Mouse (Mus musculus) kidney, postnatal 36 days (tissue): Measurements from ENCODE around the gene Olfr139.
A peak's percentile ranks its signal among the peaks of the same experiment; 100 is the strongest.

Experiments used
- DNase-seq, 2 experiments: peaks; one replicate each; pipeline ENCODE4 v3.0.0; 2021 to 2022; ENCODE audit warnings: mixed read lengths in 2 of 2

The Olfr139 gene

GRCm38 (mm10) chr11:74056451-74056850, at the start of gene Olfr139, which contains the start of gene Olfr399:
Olfr139 (minus strand) TSS chr11:74056551.
Olfr399 (minus strand) TSS chr11:74056615.
- DNase-seq, result no peak

- DNase-seq, result no peak
Observed at GRCm38 (mm10) chr11:74105066-74105465, 48.7 kb upstream of the Olfr139 start.

GRCm38 (mm10) chr11:74101507-74101906, 45.2 kb upstream of the Olfr139 start:
- no peak for DNase-seq

- DNase-seq, result no peak
Observed at GRCm38 (mm10) chr11:74100724-74101123, 44.4 kb upstream of the Olfr139 start.

GRCm38 (mm10) chr11:74069655-74070054, 13.3 kb upstream of the Olfr139 start, which contains the start of gene Zfp616:
Zfp616 (plus strand) TSS chr11:74069955.
- no peak for DNase-seq

GRCm38 (mm10) chr11:74051347-74051746, 5.0 kb downstream of the Olfr139 start:
- peak in 1 of 2 experiments; percentile 7 for DNase-seq
